Mouse (Mus musculus) v-Abl transformed pro-B cells (cell line): ENCODE results near the gene Sept12.

Experiments used
- in situ Hi-C, 2 experiments: fragments of 400-800 bp; cut with MboI; formaldehyde crosslinking; loops; one replicate each; pipeline ENCODE4 v1.15.1; 2025; ENCODE audit not compliant: unreplicated experiment in 2 of 2

Sept12 gene

GRCm38 (mm10) chr16:4940311-4940850 is 57.3 kb downstream of the Sept12 start:
- in situ Hi-C loops: no loop called here

DNA sequence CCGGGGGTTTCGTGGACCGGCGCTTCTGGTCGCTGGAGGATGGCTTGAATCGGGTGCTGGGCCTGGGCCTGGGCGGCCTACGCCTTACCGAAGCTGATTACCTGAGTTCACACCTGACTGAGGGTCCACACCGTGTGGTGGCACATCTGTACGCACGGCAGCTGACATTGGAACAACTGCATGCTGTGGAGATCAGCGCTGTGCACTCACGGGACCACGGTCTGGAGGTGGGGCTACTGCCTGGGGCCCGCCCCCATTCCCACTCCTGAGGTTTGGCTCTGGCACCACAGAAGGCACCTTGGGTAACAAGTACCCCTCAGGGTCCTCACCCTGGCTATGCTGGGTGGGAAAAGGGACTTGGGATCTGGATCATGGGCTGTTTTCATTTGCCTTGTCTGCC is 58.2 kb downstream of the Sept12 start:
- in situ Hi-C loops: no loop called here

- in situ Hi-C loops: no loop called here
Observed at GRCm38 (mm10) chr16:4938989-4939388, 58.7 kb downstream of the Sept12 start.

DNA sequence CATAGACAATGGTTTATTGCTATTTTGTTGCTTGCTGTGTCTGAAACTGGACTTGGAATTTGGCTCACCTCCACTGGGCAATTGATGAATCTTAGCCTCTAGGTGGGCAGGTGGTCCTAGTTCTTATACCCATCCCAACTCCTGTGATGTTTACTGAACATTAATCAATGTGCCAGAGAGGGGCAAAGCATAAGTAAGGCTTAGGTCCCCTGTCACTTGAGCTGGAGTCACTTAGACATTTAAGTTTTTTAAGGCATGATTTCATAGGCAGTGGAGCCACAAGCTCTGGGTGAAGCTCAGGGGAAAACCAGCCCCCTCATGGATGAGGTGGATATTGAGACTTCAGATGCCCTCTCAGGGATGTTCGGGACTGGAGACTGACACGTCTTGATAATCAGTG is 59.2 kb downstream of the Sept12 start, which contains the start of gene Nudt16l1:
Gene Nudt16l1, plus strand, starts transcription at position 301 of the 400 bp plus-strand sequence.
- in situ Hi-C loops: no loop called here

GRCm38 (mm10) chr16:4937351-4938190 is 60.1 kb downstream of the Sept12 start:
- in situ Hi-C loops: no loop called here
